Mouse (Mus musculus) megakaryocyte, embryonic 14.5 days (primary cell): Measurements from ENCODE around the gene Kif5c.

Experiments
- FLI1 ChIP-seq: IDR thresholded peaks from 2 replicates; pipeline ENCODE4 v1.6.1; 2012; ENCODE audit warnings: low read length, inconsistent platforms, mixed read lengths
- GATA1 ChIP-seq: IDR thresholded peaks from 3 replicates; pipeline ENCODE4 v1.6.1; 2012; ENCODE audit warnings: mixed read lengths, low read length, inconsistent platforms, borderline replicate concordance

- no peak for TF ChIP-seq GATA1
- TF ChIP-seq FLI1, result no peak
These were observed 152.1 kb downstream of the Kif5c start for GRCm38 (mm10) chr2:49771172-49771571.
